Mouse (Mus musculus): Measurements from ENCODE around the gene Cox18. TPM values are rescaled to one million over a fixed set of nuclear protein-coding genes. Genes with fewer than 3 reads are reported as not detected.

Gene Cox18
- polyA plus RNA-seq, 1 experiment from 2014 or later, result 30.6 TPM

Other genes starting within 250 kb of the Cox18 start
- 20.9 and 23.6 TPM in 2 replicates for gene Ankrd17, start 142.6 kb upstream of the Cox18 start, polyA plus RNA-seq (2016; fragmentation: Nextera tagmentation; extraction: Ambion mirVana)
- gene Gm9958, start 143.2 kb upstream of the Cox18 start, polyA plus RNA-seq (2016; fragmentation: Nextera tagmentation; extraction: Ambion mirVana), result 3.8 and 4.2 TPM in 2 replicates
- gene Alb, start 236.9 kb upstream of the Cox18 start, polyA plus RNA-seq (2016; fragmentation: Nextera tagmentation; extraction: Ambion mirVana), result 2.3 and 11.3 TPM in 2 replicates